Mouse (Mus musculus) forebrain, postnatal 0 days (tissue): ENCODE measurements around the gene Itpkb. TPM values are rescaled to one million over a fixed set of nuclear protein-coding genes. Genes with fewer than 3 reads are reported as not detected.

Experiments
- ATAC-seq: fragments of 200-750 bp; cut with Nextera tagmentation; 2 replicates; pipeline ENCODE4 v1.8.0; 2017; ENCODE audit warnings: mild to moderate bottlenecking, moderate library complexity
- DNase-seq: peaks from one replicate; pipeline ENCODE4 v3.0.0-alpha.2; 2015
- H3K27ac ChIP-seq: fragments of 300-500 bp; sonication (generic); 2 replicates; pipeline ENCODE4 v1.5.1; 2014; ENCODE audit warnings: low read depth, mild to moderate bottlenecking, antibody characterized with exemption, low read length, moderate library complexity, mixed read lengths
- H3K27me3 ChIP-seq: fragments of 300-500 bp; sonication (generic); 2 replicates; pipeline ENCODE4 v1.6.1; 2014; ENCODE audit warnings: mild to moderate bottlenecking, low read length, mixed read lengths; ENCODE audit not compliant: insufficient read depth
- H3K36me3 ChIP-seq: fragments of 300-500 bp; sonication (generic); 2 replicates; pipeline ENCODE4 v1.6.1; 2014; ENCODE audit warnings: mild to moderate bottlenecking, moderate library complexity; ENCODE audit not compliant: insufficient read depth
- H3K4me1 ChIP-seq: fragments of 300-500 bp; sonication (generic); 2 replicates; pipeline ENCODE4 v1.6.1; 2014; ENCODE audit warnings: antibody characterized with exemption; ENCODE audit not compliant: insufficient read depth
- H3K4me2 ChIP-seq: fragments of 300-500 bp; sonication (generic); 2 replicates; pipeline ENCODE4 v1.6.1; 2014; ENCODE audit warnings: low read depth, mild to moderate bottlenecking, moderate library complexity
- H3K4me3 ChIP-seq: fragments of 300-500 bp; sonication (generic); 2 replicates; pipeline ENCODE4 v1.5.1; 2014; ENCODE audit warnings: low read depth, low read length, mixed read lengths
- H3K9ac ChIP-seq: fragments of 300-500 bp; sonication (generic); 2 replicates; pipeline ENCODE4 v1.6.1; 2014; ENCODE audit warnings: mild to moderate bottlenecking
- H3K9me3 ChIP-seq: fragments of 300-500 bp; sonication (generic); 2 replicates; pipeline ENCODE4 v1.6.1; 2016; ENCODE audit warnings: low read length
- CTCF ChIP-seq: sonication (generic); IDR thresholded peaks from 2 replicates; pipeline ENCODE4 v1.5.1; 2016; ENCODE audit warnings: antibody characterized with exemption, control low read depth, low read depth
- WGBS: fragments of 180-500 bp; shearing (Covaris S2); extraction: QIAGEN DNeasy Blood & Tissue Kit; methylation state at CpG from one replicate; pipeline ENCODE4 v1.1.7; 2014; 5-methylcytosine and 5-hydroxymethylcytosine counted together
- polyA plus RNA-seq: library from polyadenylated mRNA; unstranded; fragments of >200 nt; fragmentation: Nextera tagmentation; extraction: Ambion mirVana; gene quantifications from 2 replicates; pipeline ENCODE4 v1.2.1, GENCODE M21; 2015
- total RNA-seq: library from RNA; depleted of rRNA; stranded (reverse); fragments of >200 nt; gene quantifications from 2 replicates; pipeline ENCODE4 v1.2.3, GENCODE M21; 2014

The Itpkb gene
- total and polyA plus RNA-seq, 2 experiments from 2014 or later = 1.9 to 6.4 TPM

- H3K4me2 ChIP-seq = no peak overlapping the region
These were observed 15.6 kb upstream of the Itpkb start for GRCm38 (mm10) chr1:180314641-180315040.

DNA sequence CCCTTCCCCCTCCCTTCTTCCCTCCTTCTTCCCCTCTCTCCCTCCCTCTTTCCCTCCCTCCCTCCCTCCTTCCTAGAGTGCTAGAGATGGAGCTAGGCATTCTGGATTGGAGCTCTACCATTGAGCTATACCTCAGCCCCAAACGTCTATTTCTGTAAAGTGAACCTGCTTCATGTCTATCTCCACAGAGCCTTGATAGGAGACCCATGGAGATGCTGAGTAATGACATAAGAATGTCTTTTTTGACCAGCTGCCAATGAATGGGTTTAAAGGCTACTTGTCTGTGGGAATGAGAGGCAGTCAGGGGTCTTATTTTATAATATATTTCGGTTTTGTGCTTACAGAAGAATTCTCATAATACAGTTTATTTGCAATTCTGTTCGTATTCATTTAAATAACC is 15.2 kb upstream of the Itpkb start:
- Histone ChIP-seq H3K4me2 (no peak overlapping the region), H3K4me3 (no peak overlapping the region), H3K36me3 (no peaks in the 10 kb centered on the region), H3K27ac (no peak overlapping the region), H3K9me3 (no peaks in the 10 kb centered on the region), H3K4me1 (peaks cover 14% of the 10 kb centered on the region; the same call in 1 of the 2 replicates), H3K9ac (no peak overlapping the region), H3K27me3 (no peaks in the 10 kb centered on the region)
- ATAC-seq (no peak), DNase-seq (no peak)
- TF ChIP-seq CTCF = no peak
- 74% methylated on average over 3 of the region's 3 CpGs for WGBS

More at GRCm38 (mm10) chr1:180314641-180315040, 15.6 kb upstream of the Itpkb start:
- Histone ChIP-seq H3K36me3 (no peaks in the 10 kb centered on the region), H3K9ac (no peak overlapping the region), H3K4me1 (peaks cover 14% of the 10 kb centered on the region; the same call in 1 of the 2 replicates), H3K9me3 (no peaks in the 10 kb centered on the region), H3K27me3 (no peaks in the 10 kb centered on the region), H3K27ac (no peak overlapping the region), H3K4me3 (no peak overlapping the region)
- no peak for TF ChIP-seq CTCF
- DNase-seq (no peak), ATAC-seq (no peak)
- WGBS = 79% methylated on average over 11 of the region's 11 CpGs

- Histone ChIP-seq H3K27ac (no peak overlapping the region), H3K36me3 (no peaks in the 10 kb centered on the region), H3K9me3 (no peaks in the 10 kb centered on the region), H3K4me2 (no peak overlapping the region), H3K27me3 (no peaks in the 10 kb centered on the region), H3K4me1 (peaks cover 13% of the 10 kb centered on the region; the same call in 1 of the 2 replicates), H3K4me3 (no peak overlapping the region), H3K9ac (no peak overlapping the region)
- ATAC-seq = no peak
- no peak for DNase-seq
- TF ChIP-seq CTCF = no peak
- 80% methylated on average over 4 of the region's 4 CpGs for WGBS
These were observed 12.8 kb upstream of the Itpkb start for GRCm38 (mm10) chr1:180317450-180317849.

- no peak for TF ChIP-seq CTCF
- Histone ChIP-seq H3K4me1 (0 out of 2 replicates have a peak, but pooled peaks cover 3% of the 10 kb centered on the region), H3K36me3 (no peaks in the 10 kb centered on the region), H3K9me3 (no peaks in the 10 kb centered on the region), H3K4me2 (no peak overlapping the region), H3K27ac (no peak overlapping the region), H3K27me3 (no peaks in the 10 kb centered on the region), H3K4me3 (no peak overlapping the region), H3K9ac (no peak overlapping the region)
- DNase-seq (no peak), ATAC-seq (no peak)
- WGBS = 82% methylated on average over 5 of the region's 5 CpGs
These were observed 11.9 kb upstream of the Itpkb start for GRCm38 (mm10) chr1:180318407-180318806.

- Histone ChIP-seq H3K4me3 (no peak overlapping the region), H3K27ac (no peak overlapping the region), H3K4me2 (no peak overlapping the region), H3K27me3 (no peaks in the 10 kb centered on the region), H3K4me1 (no peaks in the 10 kb centered on the region), H3K36me3 (no peaks in the 10 kb centered on the region), H3K9ac (no peak overlapping the region), H3K9me3 (no peaks in the 10 kb centered on the region)
- WGBS = 13% methylated on average over 10 of the region's 10 CpGs
- DNase-seq = no peak
- ATAC-seq = no peak
- no peak for TF ChIP-seq CTCF
These were observed 10.4 kb upstream of the Itpkb start for GRCm38 (mm10) chr1:180319895-180320294.

DNA sequence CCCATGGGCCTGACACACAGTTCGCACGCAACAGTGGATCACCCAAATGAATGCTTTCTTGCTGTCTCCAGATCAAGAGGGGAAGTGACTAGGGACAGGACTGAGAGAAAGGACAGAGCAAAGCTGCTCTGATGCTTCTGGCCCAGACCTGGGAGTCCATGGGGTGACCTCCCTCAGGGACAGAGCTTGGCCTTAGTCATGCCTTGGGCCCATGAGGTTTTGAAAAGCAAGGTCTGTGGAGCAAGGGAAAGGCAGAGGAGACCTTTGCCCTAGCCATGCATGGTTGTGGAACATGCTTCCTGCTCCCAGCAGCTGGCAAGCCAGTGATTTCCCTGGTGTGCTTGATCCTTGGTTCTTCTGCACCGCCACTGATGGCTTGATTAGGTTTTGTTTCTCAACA is 7.4 kb upstream of the Itpkb start:
- ATAC-seq (no peak), DNase-seq (no peak)
- H3K27me3 ChIP-seq = no peaks in the 10 kb centered on the region
- H3K36me3 ChIP-seq = no peaks in the 10 kb centered on the region
- H3K27ac ChIP-seq = no peak overlapping the region
- WGBS = 94% methylated on average over 3 of the region's 3 CpGs
- no peaks in the 10 kb centered on the region for H3K4me1 ChIP-seq
- no peak for TF ChIP-seq CTCF
- H3K9me3 ChIP-seq = no peaks in the 10 kb centered on the region
- no peak overlapping the region for H3K4me2 ChIP-seq
- H3K4me3 ChIP-seq = no peak overlapping the region
- no peak overlapping the region for H3K9ac ChIP-seq

- no peak for ATAC-seq
- H3K4me3 ChIP-seq = no peak overlapping the region
- WGBS = 95% methylated on average over 5 of the region's 5 CpGs
These were observed 6.8 kb upstream of the Itpkb start for GRCm38 (mm10) chr1:180323491-180323890.

GRCm38 (mm10) chr1:180324271-180324670 is 6.0 kb upstream of the Itpkb start:
- no peaks in the 10 kb centered on the region for H3K27me3 ChIP-seq
- no peak overlapping the region for H3K27ac ChIP-seq
- DNase-seq (no peak), ATAC-seq (no peak)
- H3K4me3 ChIP-seq = no peak overlapping the region
- no peaks in the 10 kb centered on the region for H3K36me3 ChIP-seq
- H3K4me2 ChIP-seq = no peak overlapping the region
- 85% methylated on average over 4 of the region's 4 CpGs for WGBS
- no peak overlapping the region for H3K9ac ChIP-seq
- H3K9me3 ChIP-seq = no peaks in the 10 kb centered on the region
- H3K4me1 ChIP-seq = no peaks in the 10 kb centered on the region
- no peak for TF ChIP-seq CTCF

More at GRCm38 (mm10) chr1:180323491-180323890, 6.8 kb upstream of the Itpkb start:
- TF ChIP-seq CTCF = no peak
- no peak overlapping the region for H3K27ac ChIP-seq
- H3K9ac ChIP-seq = no peak overlapping the region
- H3K4me2 ChIP-seq = no peak overlapping the region
- H3K9me3 ChIP-seq = no peaks in the 10 kb centered on the region
- H3K36me3 ChIP-seq = no peaks in the 10 kb centered on the region
- no peaks in the 10 kb centered on the region for H3K27me3 ChIP-seq
- no peaks in the 10 kb centered on the region for H3K4me1 ChIP-seq
- no peak for DNase-seq
